Mouse (Mus musculus) embryonic facial prominence, embryonic 12.5 days (tissue): ENCODE data around the gene Tmem44. TPM values are rescaled to one million over a fixed set of nuclear protein-coding genes. Genes with fewer than 3 reads are reported as not detected.

Source experiments
- ATAC-seq: fragments of 200-750 bp; cut with Nextera tagmentation; 2 replicates; pipeline ENCODE4 v1.8.0; 2017; ENCODE audit not compliant: insufficient number of reproducible peaks, insufficient read depth, low FRiP score, low TSS enrichment
- H3K27ac ChIP-seq: fragments of 300-500 bp; sonication (generic); 2 replicates; pipeline ENCODE4 v1.5.1; 2016; ENCODE audit warnings: mild to moderate bottlenecking
- H3K27me3 ChIP-seq: fragments of 300-500 bp; sonication (generic); 2 replicates; pipeline ENCODE4 v1.6.1; 2016; ENCODE audit warnings: mild to moderate bottlenecking, moderate library complexity
- H3K36me3 ChIP-seq: fragments of 300-500 bp; sonication (generic); 2 replicates; pipeline ENCODE4 v1.6.1; 2016; ENCODE audit warnings: mild to moderate bottlenecking
- H3K4me1 ChIP-seq: fragments of 300-500 bp; sonication (generic); 2 replicates; pipeline ENCODE4 v1.6.1; 2016
- H3K4me2 ChIP-seq: fragments of 300-500 bp; sonication (generic); replicated peaks from 2 replicates; pipeline ENCODE4 v1.6.1; 2016; ENCODE audit warnings: mild to moderate bottlenecking, moderate library complexity
- H3K4me3 ChIP-seq: fragments of 300-500 bp; sonication (generic); 2 replicates; pipeline ENCODE4 v1.5.1; 2016; ENCODE audit warnings: mild to moderate bottlenecking
- H3K9ac ChIP-seq: fragments of 300-500 bp; sonication (generic); 2 replicates; pipeline ENCODE4 v1.6.1; 2016; ENCODE audit warnings: mild to moderate bottlenecking, moderate library complexity
- H3K9me3 ChIP-seq: fragments of 300-500 bp; sonication (generic); 2 replicates; pipeline ENCODE4 v1.6.1; 2016; ENCODE audit warnings: mild to moderate bottlenecking, moderate library complexity
- WGBS: fragments of 180-500 bp; shearing (Covaris S2); methylation state at CpG from one replicate; pipeline ENCODE4 v1.1.7; 2016; 5-methylcytosine and 5-hydroxymethylcytosine counted together
- polyA plus RNA-seq: library from polyadenylated mRNA; unstranded; fragments of >200 nt; fragmentation: Nextera tagmentation; extraction: Ambion mirVana; gene quantifications from 2 replicates; pipeline ENCODE4 v1.2.1, GENCODE M21; 2016

Tmem44 gene
- polyA plus RNA-seq, 1 experiment from 2014 or later = 39.5 TPM

GRCm38 (mm10) chr16:30505311-30506031 is 45.2 kb downstream of the Tmem44 start:
- H3K27ac ChIP-seq = no peak overlapping the region
- no peaks in the 10 kb centered on the region for H3K9me3 ChIP-seq
- H3K9ac ChIP-seq = no peak overlapping the region
- no peak overlapping the region for H3K4me3 ChIP-seq
- WGBS = 66% methylated on average over 11 of the region's 11 CpGs
- no peak overlapping the region for H3K4me2 ChIP-seq
- ATAC-seq = no peak
- no peaks in the 10 kb centered on the region for H3K27me3 ChIP-seq
- H3K4me1 ChIP-seq = peaks cover 11% of the 10 kb centered on the region; the same call in 1 of the 2 replicates
- H3K36me3 ChIP-seq = no peaks in the 10 kb centered on the region

GRCm38 (mm10) chr16:30504856-30505255 is 45.8 kb downstream of the Tmem44 start:
- Histone ChIP-seq H3K4me2 (no peak overlapping the region), H3K36me3 (no peaks in the 10 kb centered on the region), H3K4me3 (no peak overlapping the region), H3K27me3 (no peaks in the 10 kb centered on the region), H3K27ac (no peak overlapping the region), H3K9ac (no peak overlapping the region), H3K4me1 (peaks cover 5% of the 10 kb centered on the region; the same call in 1 of the 2 replicates), H3K9me3 (no peaks in the 10 kb centered on the region)
- 78% methylated on average over 4 of the region's 4 CpGs for WGBS
- no peak for ATAC-seq

GRCm38 (mm10) chr16:30503958-30504357 is 46.7 kb downstream of the Tmem44 start:
- no peak overlapping the region for H3K27ac ChIP-seq
- no peak overlapping the region for H3K4me3 ChIP-seq
- ATAC-seq = no peak
- H3K36me3 ChIP-seq = no peaks in the 10 kb centered on the region
- WGBS = 14% methylated on average over 15 of the region's 15 CpGs
- H3K4me2 ChIP-seq = no peak overlapping the region
- H3K4me1 ChIP-seq = peaks cover 13% of the 10 kb centered on the region
- H3K9ac ChIP-seq = no peak overlapping the region
- H3K9me3 ChIP-seq = no peaks in the 10 kb centered on the region
- H3K27me3 ChIP-seq = no peaks in the 10 kb centered on the region

- Histone ChIP-seq H3K27me3 (no peaks in the 10 kb centered on the region), H3K4me3 (no peak overlapping the region), H3K27ac (no peak overlapping the region), H3K4me1 (peaks cover 13% of the 10 kb centered on the region), H3K4me2 (0 out of 2 replicates have a peak overlapping the region, but pooled peaks have one; percentile 7), H3K9ac (no peak overlapping the region), H3K9me3 (no peaks in the 10 kb centered on the region), H3K36me3 (no peaks in the 10 kb centered on the region)
- ATAC-seq = no peak
- WGBS = 43% methylated on average over 25 of the region's 25 CpGs
Observed at GRCm38 (mm10) chr16:30502221-30502891, 48.3 kb downstream of the Tmem44 start.

- no peaks in the 10 kb centered on the region for H3K9me3 ChIP-seq
- no peak overlapping the region for H3K4me3 ChIP-seq
- WGBS = 59% methylated on average over 5 of the region's 5 CpGs
- no peaks in the 10 kb centered on the region for H3K36me3 ChIP-seq
- no peak overlapping the region for H3K27ac ChIP-seq
- H3K4me1 ChIP-seq = peaks cover 13% of the 10 kb centered on the region
- H3K9ac ChIP-seq = no peak overlapping the region
- H3K4me2 ChIP-seq = no peak overlapping the region
- no peaks in the 10 kb centered on the region for H3K27me3 ChIP-seq
- no peak for ATAC-seq
Observed at GRCm38 (mm10) chr16:30501621-30502020, 49.0 kb downstream of the Tmem44 start.

GRCm38 (mm10) chr16:30500223-30500622 is 50.4 kb downstream of the Tmem44 start:
- no peak for ATAC-seq
- Histone ChIP-seq H3K9me3 (no peaks in the 10 kb centered on the region), H3K27ac (no peak overlapping the region), H3K9ac (no peak overlapping the region), H3K36me3 (no peaks in the 10 kb centered on the region), H3K4me1 (peaks cover 13% of the 10 kb centered on the region), H3K4me3 (no peak overlapping the region), H3K4me2 (no peak overlapping the region), H3K27me3 (no peaks in the 10 kb centered on the region)
- WGBS = 85% methylated on average over 7 of the region's 7 CpGs

GRCm38 (mm10) chr16:30499126-30499857 is 51.4 kb downstream of the Tmem44 start:
- Histone ChIP-seq H3K27ac (peak overlapping the region; percentile 14), H3K27me3 (no peaks in the 10 kb centered on the region), H3K4me2 (0 out of 2 replicates have a peak overlapping the region, but pooled peaks have one; percentile 9), H3K4me3 (no peak overlapping the region), H3K4me1 (peaks cover 13% of the 10 kb centered on the region), H3K36me3 (no peaks in the 10 kb centered on the region), H3K9me3 (no peaks in the 10 kb centered on the region), H3K9ac (no peak overlapping the region)
- WGBS = 17% methylated on average over 16 of the region's 16 CpGs
- no peak for ATAC-seq

GRCm38 (mm10) chr16:30497307-30497706 is 53.3 kb downstream of the Tmem44 start:
- no peak overlapping the region for H3K27ac ChIP-seq
- no peak overlapping the region for H3K4me3 ChIP-seq
- no peaks in the 10 kb centered on the region for H3K9me3 ChIP-seq
- H3K4me2 ChIP-seq = no peak overlapping the region
- H3K9ac ChIP-seq = no peak overlapping the region
- 85% methylated on average over 5 of the region's 5 CpGs for WGBS
- ATAC-seq = no peak
- H3K36me3 ChIP-seq = no peaks in the 10 kb centered on the region
- no peaks in the 10 kb centered on the region for H3K27me3 ChIP-seq
- peaks cover 8% of the 10 kb centered on the region for H3K4me1 ChIP-seq

GRCm38 (mm10) chr16:30494883-30495282 is 55.8 kb downstream of the Tmem44 start:
- H3K4me2 ChIP-seq = no peak overlapping the region
- no peak overlapping the region for H3K27ac ChIP-seq
- H3K27me3 ChIP-seq = no peaks in the 10 kb centered on the region
- no peak overlapping the region for H3K9ac ChIP-seq
- no peak overlapping the region for H3K4me3 ChIP-seq
- H3K4me1 ChIP-seq = peaks cover 8% of the 10 kb centered on the region
- WGBS = 89% methylated on average over 6 of the region's 6 CpGs
- ATAC-seq = no peak
- no peaks in the 10 kb centered on the region for H3K36me3 ChIP-seq
- H3K9me3 ChIP-seq = no peaks in the 10 kb centered on the region

- Histone ChIP-seq H3K9me3 (no peaks in the 10 kb centered on the region), H3K36me3 (no peaks in the 10 kb centered on the region), H3K4me1 (no peaks in the 10 kb centered on the region), H3K27me3 (no peaks in the 10 kb centered on the region), H3K4me3 (no peak overlapping the region), H3K4me2 (no peak overlapping the region), H3K9ac (no peak overlapping the region), H3K27ac (no peak overlapping the region)
- no peak for ATAC-seq
- WGBS = 70% methylated on average over 4 of the region's 4 CpGs
Observed at GRCm38 (mm10) chr16:30491742-30492141, 58.9 kb downstream of the Tmem44 start.

GRCm38 (mm10) chr16:30490791-30491190 is 59.9 kb downstream of the Tmem44 start:
- no peak overlapping the region for H3K4me2 ChIP-seq
- H3K4me3 ChIP-seq = no peak overlapping the region
- H3K27me3 ChIP-seq = no peaks in the 10 kb centered on the region
- no peaks in the 10 kb centered on the region for H3K4me1 ChIP-seq
- no peaks in the 10 kb centered on the region for H3K9me3 ChIP-seq
- WGBS = 59% methylated on average over 2 of the region's 2 CpGs
- no peak for ATAC-seq
- no peak overlapping the region for H3K27ac ChIP-seq
- H3K9ac ChIP-seq = no peak overlapping the region
- no peaks in the 10 kb centered on the region for H3K36me3 ChIP-seq
